Mouse (Mus musculus): Measurements from ENCODE around the gene Pus1.

DNA sequence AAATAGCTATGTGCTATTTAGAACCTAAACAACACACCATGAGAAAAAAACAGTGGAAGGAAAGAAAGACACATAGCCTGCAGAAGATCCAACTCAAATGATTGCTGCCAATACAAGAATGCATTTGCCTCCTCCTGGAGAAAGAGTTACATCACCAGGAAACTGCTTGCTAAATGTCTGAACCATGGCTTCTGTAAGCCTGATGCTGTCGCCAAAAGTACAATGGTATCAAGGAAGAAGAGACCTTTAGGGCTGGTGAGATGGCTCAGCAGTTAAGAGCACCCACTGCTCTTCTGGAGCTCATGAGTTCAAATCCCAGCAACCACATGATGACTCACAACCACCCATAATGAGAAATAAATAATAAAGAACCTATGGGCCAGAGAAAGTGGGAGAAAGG is 35.4 kb downstream of the Pus1 start:
- TF ChIP-seq CTCF (IDR thresholded peaks at IDR 0.05; ENCODE audit: low read depth) (no peak), EP300 (IDR thresholded peaks at IDR 0.05; ENCODE audit: low read depth) (no peak)

Measured in heart, postnatal 0 days (tissue).